Mouse (Mus musculus) adrenal gland, adult 8-10 months (tissue): ENCODE data around the gene Pnrc1. TPM values are rescaled to one million over a fixed set of nuclear protein-coding genes. Genes with fewer than 3 reads are reported as not detected.

Experiments used
- DNase-seq: peaks from one replicate; pipeline ENCODE4 v3.0.0; 2022
- total RNA-seq, 4 experiments: library from RNA; stranded (reverse); gene quantifications; 2 replicates each; pipeline ENCODE4 v1.2.4; 2022

Pnrc1 gene
- total RNA-seq, 4 experiments from 2014 or later, result 132 to 175 (median 155) TPM

GRCm38 (mm10) chr4:33270386-33271314 is 19.3 kb downstream of the Pnrc1 start:
- no peak for DNase-seq

DNA sequence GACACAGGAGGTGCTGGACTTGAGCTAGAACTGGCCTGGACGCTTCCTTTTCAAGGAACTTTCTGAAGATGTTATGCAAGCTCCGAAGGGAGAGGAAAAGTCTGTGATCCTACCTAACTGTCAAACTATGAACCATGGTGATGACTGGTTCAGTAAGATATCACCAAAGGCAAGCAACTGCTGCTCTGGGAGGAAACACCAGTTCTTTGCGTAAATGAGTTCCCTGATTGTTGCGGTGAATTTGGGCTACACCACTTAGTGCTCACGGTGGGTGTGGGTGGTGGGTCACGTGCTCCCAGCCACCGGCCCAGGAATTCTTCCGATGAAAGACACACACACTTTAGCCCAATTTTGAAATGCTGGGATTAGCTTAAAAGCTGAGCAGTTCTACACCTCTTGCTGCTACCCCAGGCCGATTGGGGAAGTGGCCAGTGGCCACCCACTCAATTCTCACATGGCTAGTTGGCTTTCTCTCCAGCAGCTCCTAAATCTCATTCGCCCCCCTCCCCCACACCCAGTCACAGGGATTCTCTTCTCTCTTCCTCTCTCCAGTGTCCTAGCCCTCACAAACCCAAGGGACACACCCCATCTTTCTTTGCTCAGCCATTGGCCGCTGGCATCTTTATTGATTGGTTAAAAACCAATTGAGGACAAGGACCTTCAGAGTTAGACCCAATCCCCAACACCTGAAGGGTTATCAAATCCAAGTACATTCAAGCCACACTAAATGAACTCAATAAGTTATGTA is 24.8 kb downstream of the Pnrc1 start:
- no peak for DNase-seq

- DNase-seq, result no peak
Observed at GRCm38 (mm10) chr4:33262897-33263296, 27.1 kb downstream of the Pnrc1 start.

GRCm38 (mm10) chr4:33261311-33261753 is 28.6 kb downstream of the Pnrc1 start:
- DNase-seq, result peak; percentile 97

DNA sequence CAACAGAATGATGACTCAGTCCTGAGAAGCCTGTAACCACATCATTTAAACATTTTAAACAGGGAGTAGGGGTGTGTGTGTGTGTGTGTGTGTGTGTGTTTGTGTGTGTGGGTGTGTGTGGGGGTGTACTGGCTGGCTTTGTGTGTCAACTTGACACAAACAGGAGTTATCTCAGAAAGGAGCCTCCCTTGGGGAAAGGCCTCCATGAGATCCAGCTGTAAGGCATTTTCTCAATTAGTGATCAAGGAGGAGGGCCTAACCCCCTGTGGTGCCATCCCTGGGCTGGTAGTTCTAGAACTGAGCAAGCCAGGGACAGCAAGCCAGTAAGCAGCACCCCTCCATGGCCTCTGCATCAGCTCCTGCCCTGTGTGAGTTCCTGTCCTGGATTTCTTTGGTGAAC is 29.7 kb downstream of the Pnrc1 start:
- DNase-seq, result no peak

- no peak for DNase-seq
Observed at GRCm38 (mm10) chr4:33257263-33257964, 32.5 kb downstream of the Pnrc1 start.

GRCm38 (mm10) chr4:33254706-33255105 is 35.3 kb downstream of the Pnrc1 start:
- no peak for DNase-seq

DNA sequence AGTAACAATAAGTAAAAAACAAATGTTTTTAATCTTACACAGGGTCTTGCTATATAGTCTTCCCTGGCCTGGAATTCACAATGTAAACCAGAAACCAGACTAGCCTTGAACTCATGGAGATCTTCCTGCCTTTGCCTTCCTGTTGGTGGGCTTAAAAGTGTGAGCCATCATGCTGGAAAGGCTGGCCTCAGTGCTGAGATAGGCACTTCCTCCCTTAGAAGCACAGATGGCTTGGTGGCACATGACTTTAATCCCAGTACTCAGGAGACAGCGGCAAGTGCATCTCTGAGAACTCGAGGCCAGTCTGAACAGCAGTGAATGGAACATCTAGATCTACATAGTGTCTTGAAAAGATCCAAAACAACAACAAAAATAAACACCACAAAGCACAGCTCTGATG is 39.1 kb downstream of the Pnrc1 start:
- no peak for DNase-seq

GRCm38 (mm10) chr4:33249716-33250230 is 40.2 kb downstream of the Pnrc1 start:
- no peak for DNase-seq

GRCm38 (mm10) chr4:33248915-33249314 is 41.0 kb downstream of the Pnrc1 start:
- DNase-seq, result no peak

GRCm38 (mm10) chr4:33248062-33248889 is 41.7 kb downstream of the Pnrc1 start:
- DNase-seq, result peak; percentile 98

GRCm38 (mm10) chr4:33247479-33248053 is 42.4 kb downstream of the Pnrc1 start:
- peak; percentile 99 for DNase-seq

DNA sequence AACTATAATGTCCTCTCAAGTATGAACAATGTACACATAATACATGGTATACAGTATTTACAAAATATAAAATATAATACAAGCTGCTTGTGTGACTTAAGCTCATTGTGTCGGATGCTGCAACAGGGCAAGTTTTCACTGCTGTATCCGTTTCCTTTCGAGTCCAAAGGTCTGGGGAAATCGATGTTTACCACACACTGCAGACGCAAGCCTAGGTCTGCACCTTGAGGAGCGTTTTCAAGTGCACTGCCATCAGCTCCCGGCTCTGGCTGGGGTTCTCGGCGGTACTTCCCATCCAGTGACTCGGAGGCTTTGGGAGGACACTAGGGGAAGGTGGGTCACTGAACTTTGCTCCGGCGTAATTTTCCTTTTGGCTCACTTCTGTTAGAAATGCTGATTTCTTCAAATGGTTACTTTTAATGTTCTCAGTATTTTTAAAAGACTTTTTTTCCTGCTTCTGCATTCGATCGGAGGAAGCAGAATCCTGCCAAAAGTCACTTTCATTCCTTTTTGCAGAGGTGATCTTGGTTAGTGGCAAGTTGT is 44.0 kb downstream of the Pnrc1 start:
- no peak for DNase-seq

- no peak for DNase-seq
Observed at GRCm38 (mm10) chr4:33243921-33244320, 46.0 kb downstream of the Pnrc1 start.

GRCm38 (mm10) chr4:33243016-33243758 is 46.8 kb downstream of the Pnrc1 start:
- no peak for DNase-seq

GRCm38 (mm10) chr4:33242536-33242935 is 47.4 kb downstream of the Pnrc1 start:
- DNase-seq, result no peak

DNA sequence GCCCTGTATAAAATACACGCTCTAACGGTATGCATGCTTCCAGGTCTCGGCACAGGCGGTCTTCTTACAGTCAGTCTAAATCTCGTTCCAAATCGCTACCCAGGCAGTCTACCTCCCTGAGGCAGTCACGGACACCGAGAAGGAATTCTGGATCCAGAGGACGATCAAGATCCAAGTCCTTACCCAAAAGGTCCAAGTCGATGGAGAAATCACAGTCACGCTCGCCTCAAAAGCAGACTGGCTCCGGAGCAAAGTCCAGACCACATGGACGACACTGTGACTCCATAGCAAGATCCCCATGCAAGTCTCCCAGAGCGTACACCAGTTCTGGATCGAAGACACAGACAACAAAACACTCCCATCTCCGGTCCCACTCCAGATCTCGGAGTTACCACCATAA is 59.1 kb downstream of the Pnrc1 start:
- DNase-seq, result no peak

- no peak for DNase-seq
Observed at GRCm38 (mm10) chr4:33229639-33230038, 60.3 kb downstream of the Pnrc1 start.

DNA sequence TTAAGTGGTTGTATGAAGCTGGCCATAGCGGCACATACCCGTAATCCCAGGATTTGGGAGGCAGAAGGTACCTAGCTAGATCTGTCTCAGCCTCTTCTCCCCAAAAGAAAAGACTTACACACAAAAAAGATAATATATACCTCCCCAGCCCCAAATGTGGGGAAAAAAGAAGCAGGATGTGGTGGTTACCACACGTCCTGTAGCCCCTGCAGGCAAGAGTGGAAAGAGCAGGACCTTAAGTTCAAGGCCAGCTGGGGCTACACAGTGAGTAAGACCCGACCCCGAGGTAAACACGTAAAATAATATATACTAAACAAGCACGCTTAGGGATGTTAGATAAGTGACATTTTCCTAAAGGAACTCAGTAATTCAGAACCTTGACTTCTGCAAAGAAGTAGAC is 62.8 kb downstream of the Pnrc1 start:
- no peak for DNase-seq

GRCm38 (mm10) chr4:33224003-33224675 is 65.8 kb downstream of the Pnrc1 start:
- DNase-seq, result no peak
